Mouse (Mus musculus): ENCODE results near the gene P3h2. TPM values are rescaled to one million over a fixed set of nuclear protein-coding genes. Genes with fewer than 3 reads are reported as not detected.
A peak's percentile ranks its signal among the peaks of the same experiment; 100 is the strongest.

Gene P3h2
- polyA plus RNA-seq, 1 experiment from 2014 or later = 8.7 TPM

- Histone ChIP-seq H3K9ac (no peak overlapping the region), H3K4me1 (peaks cover 8% of the 10 kb centered on the region; the same call in 1 of the 2 replicates), H3K4me3 (replicated peaks) (no peak overlapping the region), H3K27me3 (no peaks in the 10 kb centered on the region), H3K9me3 (replicated peaks) (no peaks in the 10 kb centered on the region), H3K27ac (no peak overlapping the region), H3K4me2 (no peak overlapping the region), H3K36me3 (no peaks in the 10 kb centered on the region)
- ATAC-seq (replicated peaks; ENCODE audit: low FRiP score) = no peak
- 91% methylated on average over 5 of the region's 5 CpGs for WGBS
Observed at GRCm38 (mm10) chr16:26088976-26089375, 16.6 kb downstream of the P3h2 start.

GRCm38 (mm10) chr16:26088240-26088639, 17.3 kb downstream of the P3h2 start:
- H3K4me2 ChIP-seq = no peak overlapping the region
- H3K36me3 ChIP-seq = no peaks in the 10 kb centered on the region
- 68% methylated on average over 1 of the region's 1 CpGs for WGBS
- H3K27me3 ChIP-seq = no peaks in the 10 kb centered on the region
- H3K27ac ChIP-seq = no peak overlapping the region
- no peak for ATAC-seq (replicated peaks; ENCODE audit: low FRiP score)
- H3K4me3 ChIP-seq (replicated peaks) = no peak overlapping the region
- no peaks in the 10 kb centered on the region for H3K9me3 ChIP-seq (replicated peaks)
- no peak overlapping the region for H3K9ac ChIP-seq
- peaks cover 10% of the 10 kb centered on the region for H3K4me1 ChIP-seq

GRCm38 (mm10) chr16:26086955-26087354, 18.6 kb downstream of the P3h2 start:
- Histone ChIP-seq H3K36me3 (no peaks in the 10 kb centered on the region), H3K9me3 (replicated peaks) (no peaks in the 10 kb centered on the region), H3K27me3 (no peaks in the 10 kb centered on the region), H3K4me3 (replicated peaks) (no peak overlapping the region), H3K27ac (no peak overlapping the region), H3K4me2 (no peak overlapping the region), H3K9ac (no peak overlapping the region), H3K4me1 (peaks cover 21% of the 10 kb centered on the region)
- 77% methylated on average over 1 of the region's 1 CpGs for WGBS
- ATAC-seq (replicated peaks; ENCODE audit: low FRiP score) = no peak

GRCm38 (mm10) chr16:26085160-26085559, 20.4 kb downstream of the P3h2 start:
- H3K4me3 ChIP-seq (replicated peaks) = no peak overlapping the region
- no peak overlapping the region for H3K9ac ChIP-seq
- H3K4me1 ChIP-seq = peaks cover 25% of the 10 kb centered on the region
- H3K4me2 ChIP-seq = no peak overlapping the region
- H3K9me3 ChIP-seq (replicated peaks) = no peaks in the 10 kb centered on the region
- H3K27me3 ChIP-seq = no peaks in the 10 kb centered on the region
- 42% methylated on average over 2 of the region's 2 CpGs for WGBS
- no peak overlapping the region for H3K27ac ChIP-seq
- no peak for ATAC-seq (replicated peaks; ENCODE audit: low FRiP score)
- no peaks in the 10 kb centered on the region for H3K36me3 ChIP-seq

- ATAC-seq (replicated peaks; ENCODE audit: low FRiP score) = peak; percentile 69
- Histone ChIP-seq H3K27me3 (no peaks in the 10 kb centered on the region), H3K9me3 (replicated peaks) (no peaks in the 10 kb centered on the region), H3K4me3 (replicated peaks) (no peak overlapping the region), H3K27ac (peak overlapping the region; percentile 63), H3K9ac (no peak overlapping the region), H3K4me2 (no peak overlapping the region), H3K4me1 (peaks cover 38% of the 10 kb centered on the region), H3K36me3 (no peaks in the 10 kb centered on the region)
- WGBS = 57% methylated on average over 1 of the region's 1 CpGs
Observed at GRCm38 (mm10) chr16:26082831-26083230, 22.8 kb downstream of the P3h2 start.

- Histone ChIP-seq H3K27ac (peak overlapping the region; percentile 63), H3K4me3 (replicated peaks) (no peak overlapping the region), H3K36me3 (no peaks in the 10 kb centered on the region), H3K4me1 (peaks cover 41% of the 10 kb centered on the region), H3K27me3 (no peaks in the 10 kb centered on the region), H3K9me3 (replicated peaks) (no peaks in the 10 kb centered on the region), H3K9ac (no peak overlapping the region), H3K4me2 (no peak overlapping the region)
- ATAC-seq (replicated peaks; ENCODE audit: low FRiP score) = no peak
Observed at GRCm38 (mm10) chr16:26082391-26082790, 23.2 kb downstream of the P3h2 start.

GRCm38 (mm10) chr16:26078923-26079351, 26.6 kb downstream of the P3h2 start:
- no peak overlapping the region for H3K9ac ChIP-seq
- H3K27ac ChIP-seq = no peak overlapping the region
- H3K27me3 ChIP-seq = no peaks in the 10 kb centered on the region
- peak; percentile 73 for ATAC-seq (replicated peaks; ENCODE audit: low FRiP score)
- H3K9me3 ChIP-seq (replicated peaks) = no peaks in the 10 kb centered on the region
- H3K4me3 ChIP-seq (replicated peaks) = no peak overlapping the region
- no peaks in the 10 kb centered on the region for H3K36me3 ChIP-seq
- WGBS = 11% methylated on average over 7 of the region's 7 CpGs
- H3K4me1 ChIP-seq = peaks cover 33% of the 10 kb centered on the region
- no peak overlapping the region for H3K4me2 ChIP-seq

GRCm38 (mm10) chr16:26078100-26078422, 27.5 kb downstream of the P3h2 start:
- WGBS = 63% methylated on average over 2 of the region's 2 CpGs
- H3K9me3 ChIP-seq (replicated peaks) = no peaks in the 10 kb centered on the region
- H3K4me2 ChIP-seq = no peak overlapping the region
- H3K4me3 ChIP-seq (replicated peaks) = no peak overlapping the region
- no peaks in the 10 kb centered on the region for H3K36me3 ChIP-seq
- no peak for ATAC-seq (replicated peaks; ENCODE audit: low FRiP score)
- peaks cover 29% of the 10 kb centered on the region for H3K4me1 ChIP-seq
- H3K9ac ChIP-seq = no peak overlapping the region
- no peak overlapping the region for H3K27ac ChIP-seq
- no peaks in the 10 kb centered on the region for H3K27me3 ChIP-seq

GRCm38 (mm10) chr16:26077246-26078099, 28.1 kb downstream of the P3h2 start:
- H3K4me2 ChIP-seq = no peak overlapping the region
- H3K9me3 ChIP-seq (replicated peaks) = no peaks in the 10 kb centered on the region
- no peak overlapping the region for H3K27ac ChIP-seq
- no peak overlapping the region for H3K4me3 ChIP-seq (replicated peaks)
- 81% methylated on average over 10 of the region's 10 CpGs for WGBS
- ATAC-seq (replicated peaks; ENCODE audit: low FRiP score) = no peak
- peaks cover 23% of the 10 kb centered on the region for H3K4me1 ChIP-seq
- H3K9ac ChIP-seq = no peak overlapping the region
- H3K27me3 ChIP-seq = no peaks in the 10 kb centered on the region
- H3K36me3 ChIP-seq = no peaks in the 10 kb centered on the region

- Histone ChIP-seq H3K27ac (no peak overlapping the region), H3K9me3 (replicated peaks) (no peaks in the 10 kb centered on the region), H3K4me2 (no peak overlapping the region), H3K4me3 (replicated peaks) (no peak overlapping the region), H3K4me1 (peaks cover 16% of the 10 kb centered on the region), H3K36me3 (no peaks in the 10 kb centered on the region), H3K27me3 (no peaks in the 10 kb centered on the region), H3K9ac (no peak overlapping the region)
- ATAC-seq (replicated peaks; ENCODE audit: low FRiP score) = no peak
Observed at GRCm38 (mm10) chr16:26075063-26075462, 30.5 kb downstream of the P3h2 start.

- Histone ChIP-seq H3K9ac (no peak overlapping the region), H3K4me2 (no peak overlapping the region), H3K9me3 (replicated peaks) (no peaks in the 10 kb centered on the region), H3K4me1 (no peaks in the 10 kb centered on the region), H3K36me3 (no peaks in the 10 kb centered on the region), H3K27ac (no peak overlapping the region), H3K4me3 (replicated peaks) (no peak overlapping the region), H3K27me3 (no peaks in the 10 kb centered on the region)
- no peak for ATAC-seq (replicated peaks; ENCODE audit: low FRiP score)
- 92% methylated on average over 3 of the region's 3 CpGs for WGBS
Observed at GRCm38 (mm10) chr16:26070376-26070775, 35.2 kb downstream of the P3h2 start.

- no peaks in the 10 kb centered on the region for H3K4me1 ChIP-seq
- H3K27ac ChIP-seq = no peak overlapping the region
- no peak overlapping the region for H3K4me2 ChIP-seq
- H3K36me3 ChIP-seq = no peaks in the 10 kb centered on the region
- H3K27me3 ChIP-seq = no peaks in the 10 kb centered on the region
- no peak overlapping the region for H3K4me3 ChIP-seq (replicated peaks)
- 53% methylated on average over 6 of the region's 6 CpGs for WGBS
- H3K9ac ChIP-seq = no peak overlapping the region
- ATAC-seq (replicated peaks; ENCODE audit: low FRiP score) = peak; percentile 43; the same call in 1 of the 2 replicates
- no peaks in the 10 kb centered on the region for H3K9me3 ChIP-seq (replicated peaks)
Observed at GRCm38 (mm10) chr16:26065060-26065459, 40.5 kb downstream of the P3h2 start.

Measured in kidney, embryonic 15.5 days (tissue).